Mouse (Mus musculus) bone marrow, adult 2 months (tissue): ENCODE results near the gene Prmt1.

Source experiments
- CTCF ChIP-seq: fragments of 200-500 bp; IDR thresholded peaks from 2 replicates; pipeline ENCODE4 v1.5.1; 2011; ENCODE audit warnings: low read length, control low read depth; ENCODE audit not compliant: control insufficient read depth, insufficient read depth
- POLR2A ChIP-seq: fragments of 200-500 bp; IDR thresholded peaks from 2 replicates; pipeline ENCODE4 v1.6.1; 2011; ENCODE audit warnings: low read depth, mild to moderate bottlenecking, control low read depth, low read length, borderline replicate concordance; ENCODE audit not compliant: control insufficient read depth

GRCm38 (mm10) chr7:45004546-45004945 lies 18.2 kb upstream of the Prmt1 start:
- TF ChIP-seq POLR2A (no peak), CTCF (no peak)
